In the genomic region with DNA sequence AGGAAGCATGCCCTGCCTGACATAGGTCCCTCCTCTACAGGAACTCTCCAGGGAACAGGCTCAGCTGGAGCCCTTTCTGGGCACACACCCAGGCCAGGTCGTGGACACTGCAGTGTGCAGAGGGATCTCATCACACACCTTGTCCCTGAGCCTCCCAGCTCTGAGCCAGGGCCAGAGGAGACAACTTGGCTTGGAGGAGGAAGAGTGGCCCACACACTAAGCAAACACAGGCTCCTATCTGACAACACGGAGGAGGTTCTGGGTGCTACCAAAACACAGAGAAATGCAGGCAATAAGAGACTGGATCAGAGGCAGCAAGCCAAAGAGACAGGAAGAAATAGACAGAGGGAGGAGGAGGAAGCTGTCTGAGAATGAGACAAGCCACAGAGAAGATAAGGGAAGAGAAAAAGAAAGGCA, we compare ENCODE assay signal across 13 mouse cellular contexts. TPM values are rescaled to one million over a fixed set of nuclear protein-coding genes. Genes with fewer than 3 reads are reported as not detected.
A peak's percentile ranks its signal among the peaks of the same experiment; 100 is the strongest.
DNase-seq lines count a peak whose midpoint lies in the region; ATAC-seq lines count a peak whose summit lies in the region.
"Had no signal": no experiment of that assay in that cellular context is flagged by ENCODE, and none has a peak within 500 bp of the region (broad histone marks: within the 10 kb centered on the region; RNA-seq: fewer than 3 reads in every experiment).

No protein-coding gene starts in this region.

- peak; percentile 39 to 41 for DNase-seq in frontal cortex, postnatal 36 days (ENCODE audit: low spot score in 2 of 2)
- no peak for DNase-seq in frontal cortex, postnatal 14 days (ENCODE audit: low spot score in 2 of 2)
- DNase-seq in lung, postnatal 14 days = peak; percentile 27
- DNase-seq in cerebellum, adult 9-11 months = no peak
- DNase-seq in layer of hippocampus, adult 9-11 months = no peak
- DNase-seq: B cell, adult 2 months; cerebellum, adult 9-10 months had no signal

- no peak for ATAC-seq in megakaryocyte, adult 5-6 weeks (ENCODE audit: poor library complexity, severe bottlenecking)
- no peak for ATAC-seq in heart, embryonic 14.5 days (ENCODE audit: insufficient number of reproducible peaks, insufficient read depth, low FRiP score, low read depth)
- ATAC-seq: forebrain, embryonic 14.5 days had no signal

- no peaks in the 10 kb centered on the region for H3K36me3 ChIP-seq in megakaryocyte, embryonic 14.5 days (replicated peaks; ENCODE audit: low read length)
- H3K36me3 ChIP-seq in heart, embryonic 14.5 days (ENCODE audit: control insufficient read depth, insufficient read depth, low read length) = no peaks in the 10 kb centered on the region

- H3K4me3 ChIP-seq in megakaryocyte, embryonic 14.5 days (replicated peaks) = peak overlapping the region; percentile 84
- H3K4me3 ChIP-seq in heart, embryonic 14.5 days (ENCODE audit: control insufficient read depth in 1 of 2, insufficient read depth in 1 of 2, low read depth in 1 of 2, low read length in 2 of 2) = no peak overlapping the region

- peak overlapping the region; percentile 56 to 67 for H3K27ac ChIP-seq in heart, embryonic 14.5 days (replicated peaks in 1 of 2; ENCODE audit: control insufficient read depth in 1 of 2, insufficient read depth in 1 of 2, low read depth in 2 of 2, low read length in 2 of 2)
- H3K27ac ChIP-seq: hindbrain, embryonic 14.5 days had no signal

- 0 out of 2 replicates have a peak overlapping the region, but pooled peaks have one; percentile 16 for H3K9ac ChIP-seq in heart, embryonic 14.5 days (ENCODE audit: low read length)
- H3K9ac ChIP-seq: hindbrain, embryonic 14.5 days had no signal

- peaks cover 70% of the 10 kb centered on the region for H3K4me1 ChIP-seq in megakaryocyte, embryonic 14.5 days
- H3K4me1 ChIP-seq in heart, embryonic 14.5 days (ENCODE audit: control insufficient read depth in 2 of 2, insufficient read depth in 2 of 2, low read length in 2 of 2) = peaks cover 33 to 44% of the 10 kb centered on the region in 2 experiments

- H3K4me2 ChIP-seq in heart, embryonic 14.5 days (ENCODE audit: low read length) = no peak overlapping the region
- H3K4me2 ChIP-seq: hindbrain, embryonic 14.5 days had no signal

- WGBS in heart, embryonic 14.5 days = 24% methylated on average over 2 of the region's 2 CpGs

- peaks cover 52% of the 10 kb centered on the region for H3K27me3 ChIP-seq in megakaryocyte, embryonic 14.5 days (replicated peaks)
- no peaks in the 10 kb centered on the region for H3K27me3 ChIP-seq in heart, embryonic 14.5 days (ENCODE audit: control insufficient read depth, insufficient read depth, low read length)

- no peaks in the 10 kb centered on the region for H3K9me3 ChIP-seq in megakaryocyte, embryonic 14.5 days
- H3K9me3 ChIP-seq in heart, embryonic 14.5 days (ENCODE audit: control insufficient read depth, low read length) = no peaks in the 10 kb centered on the region

RNA-seq across cellular contexts. Expression of a gene that starts 42.7 kb away (rescaled TPM):
- 13.2 and 21.9 TPM in 2 replicates for polyA plus RNA-seq in megakaryocyte, embryonic 14.5 days (2012; ENCODE audit: insufficient read depth, low replicate concordance)
- total RNA-seq in megakaryocyte, adult 5-6 weeks (2015) = 4.9 and 5.5 TPM in 2 replicates
- 2.9 and 3.2 TPM in 2 replicates for total RNA-seq in megakaryocyte, adult 5-6 weeks (2017)
- polyA plus RNA-seq in heart, embryonic 14.5 days (2014; fragmentation: Nextera tagmentation; extraction: Ambion mirVana) = 125 and 142 TPM in 2 replicates

RNA-seq across cellular contexts. Expression of a gene that starts 43.8 kb away (rescaled TPM):
- 0.41 TPM in 1 of 2 replicates, not detected in the other for polyA plus RNA-seq in megakaryocyte, embryonic 14.5 days (2012; ENCODE audit: insufficient read depth, low replicate concordance)
- 0.25 and 0.38 TPM in 2 replicates for total RNA-seq in megakaryocyte, adult 5-6 weeks (2015)
- 1.1 and 2.5 TPM in 2 replicates for total RNA-seq in megakaryocyte, adult 5-6 weeks (2017)
- polyA plus RNA-seq in heart, embryonic 14.5 days (2014; fragmentation: Nextera tagmentation; extraction: Ambion mirVana) = 0.22 and 0.39 TPM in 2 replicates
- polyA plus RNA-seq: small intestine, adult 2 months had no signal

Comparison
In these comparisons a context has a peak if more than half of its experiments do, and no peak if none do; other contexts are left out.
1. DNase-seq: peak in frontal cortex, postnatal 36 days (2 of 2) and lung, postnatal 14 days (single experiment); none in frontal cortex, postnatal 14 days (0 of 2), cerebellum, adult 9-11 months (single experiment) and layer of hippocampus, adult 9-11 months (single experiment).